Mouse (Mus musculus): ENCODE measurements around the gene Gm10282. TPM values are rescaled to one million over a fixed set of nuclear protein-coding genes. Genes with fewer than 3 reads are reported as not detected.

Gene Gm10282
- polyA plus RNA-seq, 1 experiment from 2014 or later = 38.4 TPM

DNA sequence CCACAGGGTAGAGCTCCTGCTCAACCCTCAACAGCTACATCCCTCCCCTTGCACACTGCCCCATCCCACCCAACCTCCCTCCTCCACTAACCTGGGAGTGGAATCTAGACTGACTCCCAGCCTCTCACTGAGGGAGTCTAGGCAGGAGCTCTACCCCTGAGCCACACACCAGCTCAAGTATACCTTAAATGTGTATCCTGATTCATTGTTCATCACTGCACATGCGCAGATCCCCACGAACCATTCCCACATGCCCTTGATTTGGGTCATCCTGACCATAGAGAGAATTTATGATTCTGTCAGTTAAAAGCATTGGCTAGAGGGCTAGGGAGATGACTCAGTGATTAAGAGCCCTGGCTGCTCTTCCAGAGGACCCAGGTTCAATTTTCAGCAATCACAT, 42.3 kb downstream of the Gm10282 start:
- Histone ChIP-seq H3K4me3 (ENCODE audit: low read length) (no peak overlapping the region), H3K27me3 (ENCODE audit: control insufficient read depth, insufficient read depth, low read length) (no peaks in the 10 kb centered on the region), H3K9me3 (ENCODE audit: control insufficient read depth, low read length) (no peaks in the 10 kb centered on the region), H3K4me1 (ENCODE audit: control insufficient read depth, insufficient read depth, low read length) (peaks cover 3% of the 10 kb centered on the region; the same call in 1 of the 2 replicates), H3K9ac (ENCODE audit: low read depth, low read length) (no peak overlapping the region), H3K27ac (ENCODE audit: low read depth, low read length) (no peak overlapping the region), H3K4me2 (replicated peaks; ENCODE audit: low read depth, low read length) (no peak overlapping the region), H3K36me3 (ENCODE audit: control insufficient read depth, insufficient read depth, low read length) (no peaks in the 10 kb centered on the region)
- ATAC-seq (ENCODE audit: low FRiP score, low TSS enrichment) = no peak
- WGBS = 85% methylated on average over 2 of the region's 2 CpGs

DNA sequence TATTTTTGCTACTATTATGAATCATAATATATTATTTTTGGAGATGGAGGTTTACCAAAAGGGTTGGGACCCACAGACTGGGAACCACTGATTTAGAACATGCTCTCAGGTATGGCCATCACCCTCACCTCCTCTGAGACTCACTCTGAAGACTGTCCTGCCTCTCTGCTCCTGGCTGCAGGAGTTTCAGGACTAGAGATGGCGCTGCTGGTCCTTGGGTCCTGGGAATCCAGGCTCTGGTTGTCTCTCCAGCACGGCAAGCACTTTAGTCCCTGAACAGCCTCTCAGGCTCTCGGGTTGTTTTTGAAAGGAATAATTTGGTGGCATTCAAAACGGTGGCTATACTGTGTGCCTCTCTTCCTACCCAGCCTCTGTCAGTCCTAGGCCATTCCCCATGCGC, 43.2 kb downstream of the Gm10282 start:
- Histone ChIP-seq H3K9me3 (ENCODE audit: control insufficient read depth, low read length) (no peaks in the 10 kb centered on the region), H3K27me3 (ENCODE audit: control insufficient read depth, insufficient read depth, low read length) (no peaks in the 10 kb centered on the region), H3K4me1 (ENCODE audit: control insufficient read depth, insufficient read depth, low read length) (peaks cover 3% of the 10 kb centered on the region; the same call in 1 of the 2 replicates), H3K4me2 (replicated peaks; ENCODE audit: low read depth, low read length) (no peak overlapping the region), H3K36me3 (ENCODE audit: control insufficient read depth, insufficient read depth, low read length) (no peaks in the 10 kb centered on the region), H3K27ac (ENCODE audit: low read depth, low read length) (no peak overlapping the region), H3K4me3 (ENCODE audit: low read length) (no peak overlapping the region), H3K9ac (ENCODE audit: low read depth, low read length) (no peak overlapping the region)
- WGBS = 49% methylated on average over 5 of the region's 5 CpGs
- ATAC-seq (ENCODE audit: low FRiP score, low TSS enrichment) = no peak

DNA sequence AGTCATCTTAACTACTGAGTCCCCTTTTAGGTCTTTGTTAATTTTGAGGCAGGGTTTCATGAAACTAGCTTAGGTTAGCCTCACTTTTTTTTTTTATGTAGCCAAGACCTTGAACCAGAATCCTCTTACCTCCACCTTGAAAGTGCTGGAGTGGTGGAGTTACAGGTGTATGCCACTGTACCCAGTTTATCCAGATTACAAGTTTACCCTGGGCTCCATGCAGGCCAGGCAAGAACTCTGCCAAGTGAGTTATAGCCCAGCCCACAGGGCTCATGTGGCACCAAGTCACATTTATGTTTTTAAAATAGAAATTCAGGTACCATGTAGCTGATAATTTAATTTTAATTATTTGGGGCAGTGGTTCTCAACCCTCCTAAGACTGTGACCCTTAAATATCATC, 43.6 kb downstream of the Gm10282 start:
- H3K27ac ChIP-seq (ENCODE audit: low read depth, low read length) = no peak overlapping the region
- H3K4me3 ChIP-seq (ENCODE audit: low read length) = no peak overlapping the region
- peaks cover 3% of the 10 kb centered on the region; the same call in 1 of the 2 replicates for H3K4me1 ChIP-seq (ENCODE audit: control insufficient read depth, insufficient read depth, low read length)
- H3K9me3 ChIP-seq (ENCODE audit: control insufficient read depth, low read length) = no peaks in the 10 kb centered on the region
- no peak for ATAC-seq (ENCODE audit: low FRiP score, low TSS enrichment)
- H3K4me2 ChIP-seq (replicated peaks; ENCODE audit: low read depth, low read length) = no peak overlapping the region
- no peak overlapping the region for H3K9ac ChIP-seq (ENCODE audit: low read depth, low read length)
- 0 out of 2 replicates have a peak, but pooled peaks cover 3% of the 10 kb centered on the region for H3K36me3 ChIP-seq (ENCODE audit: control insufficient read depth, insufficient read depth, low read length)
- H3K27me3 ChIP-seq (ENCODE audit: control insufficient read depth, insufficient read depth, low read length) = no peaks in the 10 kb centered on the region

DNA sequence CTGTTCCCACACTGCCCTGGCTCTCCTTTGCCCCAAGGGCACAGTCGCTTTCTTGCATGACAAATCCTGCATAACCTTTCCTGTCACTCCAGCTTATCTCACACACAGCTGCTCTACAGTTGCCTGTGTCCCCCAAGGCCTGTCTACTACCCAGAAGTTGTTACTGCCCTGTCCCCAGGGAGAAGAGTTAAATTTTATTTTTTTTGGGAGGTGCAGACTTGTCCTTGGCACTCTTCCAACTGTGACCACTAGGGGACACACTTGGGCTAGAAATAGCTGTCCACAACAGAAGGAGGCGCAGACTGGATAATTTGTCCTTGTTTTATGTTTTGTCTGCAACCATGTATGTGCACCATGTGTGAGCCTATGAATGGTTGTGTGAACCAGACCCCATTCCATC, 44.0 kb downstream of the Gm10282 start:
- ATAC-seq (ENCODE audit: low FRiP score, low TSS enrichment) = peak; percentile 65; the same call in 1 of the 2 replicates
- 23% methylated on average over 2 of the region's 2 CpGs for WGBS
- H3K27me3 ChIP-seq (ENCODE audit: control insufficient read depth, insufficient read depth, low read length) = no peaks in the 10 kb centered on the region
- H3K27ac ChIP-seq (ENCODE audit: low read depth, low read length) = no peak overlapping the region
- 0 out of 2 replicates have a peak, but pooled peaks cover 3% of the 10 kb centered on the region for H3K36me3 ChIP-seq (ENCODE audit: control insufficient read depth, insufficient read depth, low read length)
- no peaks in the 10 kb centered on the region for H3K9me3 ChIP-seq (ENCODE audit: control insufficient read depth, low read length)
- no peak overlapping the region for H3K4me2 ChIP-seq (replicated peaks; ENCODE audit: low read depth, low read length)
- H3K9ac ChIP-seq (ENCODE audit: low read depth, low read length) = no peak overlapping the region
- peaks cover 3% of the 10 kb centered on the region; the same call in 1 of the 2 replicates for H3K4me1 ChIP-seq (ENCODE audit: control insufficient read depth, insufficient read depth, low read length)
- no peak overlapping the region for H3K4me3 ChIP-seq (ENCODE audit: low read length)

DNA sequence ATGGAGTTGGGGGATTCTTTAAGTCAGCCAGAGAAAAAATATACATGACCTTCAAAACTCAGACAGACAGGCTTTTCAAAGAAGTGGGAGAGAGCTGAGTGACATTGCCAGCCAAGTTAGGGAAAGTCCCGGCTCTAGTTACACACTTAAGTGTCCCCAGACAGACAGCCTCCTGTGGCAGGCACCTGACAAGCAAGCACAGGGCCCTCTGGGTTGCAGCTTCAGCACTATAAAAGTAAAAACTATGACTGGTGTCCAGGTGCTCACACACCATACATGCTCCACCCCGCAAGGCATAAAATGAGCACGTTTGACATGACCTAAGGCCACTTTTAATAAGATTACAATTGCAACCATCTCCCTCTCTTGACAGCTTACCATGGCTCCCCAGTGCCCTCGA, 44.5 kb downstream of the Gm10282 start:
- peaks cover 3% of the 10 kb centered on the region; the same call in 1 of the 2 replicates for H3K4me1 ChIP-seq (ENCODE audit: control insufficient read depth, insufficient read depth, low read length)
- no peaks in the 10 kb centered on the region for H3K9me3 ChIP-seq (ENCODE audit: control insufficient read depth, low read length)
- H3K27ac ChIP-seq (ENCODE audit: low read depth, low read length) = no peak overlapping the region
- no peaks in the 10 kb centered on the region for H3K27me3 ChIP-seq (ENCODE audit: control insufficient read depth, insufficient read depth, low read length)
- H3K9ac ChIP-seq (ENCODE audit: low read depth, low read length) = no peak overlapping the region
- 63% methylated on average over 4 of the region's 4 CpGs for WGBS
- H3K36me3 ChIP-seq (ENCODE audit: control insufficient read depth, insufficient read depth, low read length) = 0 out of 2 replicates have a peak, but pooled peaks cover 3% of the 10 kb centered on the region
- no peak overlapping the region for H3K4me2 ChIP-seq (replicated peaks; ENCODE audit: low read depth, low read length)
- no peak for ATAC-seq (ENCODE audit: low FRiP score, low TSS enrichment)
- no peak overlapping the region for H3K4me3 ChIP-seq (ENCODE audit: low read length)

DNA sequence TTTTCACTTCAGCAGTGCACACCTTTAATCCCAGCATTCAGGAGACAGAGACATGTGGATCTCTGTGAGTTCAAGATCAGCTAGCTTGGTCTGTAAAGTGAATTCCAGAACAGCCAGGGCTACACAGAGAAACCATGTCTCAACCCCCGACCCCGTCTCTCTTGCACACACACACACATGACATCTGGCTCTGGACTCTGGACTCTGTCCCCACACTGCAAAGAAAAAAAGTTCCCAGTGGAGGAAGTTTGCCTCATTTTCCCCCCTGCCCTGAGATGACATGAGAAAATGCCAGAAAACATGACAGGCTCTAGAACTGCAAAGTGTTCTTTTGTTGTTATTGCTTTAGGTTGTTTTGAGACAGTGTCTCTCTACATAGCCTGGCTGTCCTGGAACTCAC, 45.2 kb downstream of the Gm10282 start:
- Histone ChIP-seq H3K27me3 (ENCODE audit: control insufficient read depth, insufficient read depth, low read length) (no peaks in the 10 kb centered on the region), H3K4me2 (replicated peaks; ENCODE audit: low read depth, low read length) (no peak overlapping the region), H3K27ac (ENCODE audit: low read depth, low read length) (no peak overlapping the region), H3K4me1 (ENCODE audit: control insufficient read depth, insufficient read depth, low read length) (peaks cover 3% of the 10 kb centered on the region; the same call in 1 of the 2 replicates), H3K9me3 (ENCODE audit: control insufficient read depth, low read length) (no peaks in the 10 kb centered on the region), H3K9ac (ENCODE audit: low read depth, low read length) (no peak overlapping the region), H3K36me3 (ENCODE audit: control insufficient read depth, insufficient read depth, low read length) (0 out of 2 replicates have a peak, but pooled peaks cover 3% of the 10 kb centered on the region), H3K4me3 (ENCODE audit: low read length) (no peak overlapping the region)
- no peak for ATAC-seq (ENCODE audit: low FRiP score, low TSS enrichment)
- 73% methylated on average over 2 of the region's 2 CpGs for WGBS

DNA sequence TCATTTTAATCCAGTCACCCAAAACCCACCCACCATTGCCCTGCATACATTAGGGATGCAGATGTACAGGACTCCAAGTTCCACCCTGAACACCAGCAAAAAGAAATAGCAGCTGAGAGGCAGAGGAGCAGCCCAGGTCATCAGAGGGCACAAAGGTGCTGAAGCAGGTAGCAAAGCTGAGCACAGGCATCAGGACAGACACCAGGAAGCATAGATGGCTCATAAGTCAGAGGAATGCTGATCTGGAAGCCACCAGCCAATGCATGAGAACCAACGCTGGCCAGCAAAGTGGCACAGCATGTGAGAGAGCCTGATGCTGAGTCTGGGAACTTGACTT, 47.2 kb downstream of the Gm10282 start:
- Histone ChIP-seq H3K4me3 (ENCODE audit: low read length) (no peak overlapping the region), H3K27me3 (ENCODE audit: control insufficient read depth, insufficient read depth, low read length) (no peaks in the 10 kb centered on the region), H3K4me2 (replicated peaks; ENCODE audit: low read depth, low read length) (no peak overlapping the region), H3K36me3 (ENCODE audit: control insufficient read depth, insufficient read depth, low read length) (peaks cover 11% of the 10 kb centered on the region; the same call in 1 of the 2 replicates), H3K4me1 (ENCODE audit: control insufficient read depth, insufficient read depth, low read length) (peaks cover 3% of the 10 kb centered on the region; the same call in 1 of the 2 replicates), H3K9me3 (ENCODE audit: control insufficient read depth, low read length) (no peaks in the 10 kb centered on the region), H3K9ac (ENCODE audit: low read depth, low read length) (no peak overlapping the region), H3K27ac (ENCODE audit: low read depth, low read length) (no peak overlapping the region)
- no peak for ATAC-seq (ENCODE audit: low FRiP score, low TSS enrichment)
- WGBS = 83% methylated on average over 1 of the region's 1 CpGs

DNA sequence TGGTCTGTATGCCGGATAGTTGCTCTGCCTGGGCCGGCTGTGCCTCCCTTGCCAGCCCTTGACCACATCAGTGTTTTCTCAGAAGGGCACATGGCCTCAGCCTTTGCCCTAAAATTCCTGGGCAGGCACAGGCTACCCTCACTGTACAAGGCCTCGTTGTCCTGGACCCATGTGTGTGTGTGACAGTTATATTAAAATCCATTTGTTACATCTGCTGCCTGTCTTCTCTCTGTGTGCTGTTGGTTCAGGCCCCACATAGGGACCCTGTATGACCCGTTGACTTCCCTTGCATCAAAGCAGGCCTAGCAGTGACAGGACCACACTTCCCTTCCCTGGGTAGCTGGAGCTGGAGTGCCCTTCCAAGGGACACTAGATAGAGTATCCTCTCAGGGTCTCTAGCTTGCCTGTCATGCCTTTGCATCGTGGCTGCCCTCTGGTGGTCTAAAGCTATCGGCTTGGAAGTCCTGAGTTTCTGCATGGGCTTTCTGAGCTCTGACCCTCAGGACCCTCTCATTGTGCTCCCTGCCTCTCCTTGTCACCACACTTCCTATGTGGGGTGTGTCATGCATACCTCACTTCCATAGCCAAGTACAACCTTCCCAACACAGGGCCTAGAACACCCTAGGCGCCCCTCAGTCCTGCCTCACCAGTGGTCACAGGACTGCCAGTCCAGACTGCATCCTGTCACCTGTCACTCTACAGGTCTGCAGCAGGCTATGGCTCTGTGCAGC, 47.7 kb downstream of the Gm10282 start:
- peaks cover 15% of the 10 kb centered on the region; the same call in 1 of the 2 replicates for H3K36me3 ChIP-seq (ENCODE audit: control insufficient read depth, insufficient read depth, low read length)
- H3K4me1 ChIP-seq (ENCODE audit: control insufficient read depth, insufficient read depth, low read length) = peaks cover 3% of the 10 kb centered on the region; the same call in 1 of the 2 replicates
- 0 out of 2 replicates have a peak, but pooled peaks have one; percentile 44 for ATAC-seq (ENCODE audit: low FRiP score, low TSS enrichment)
- no peak overlapping the region for H3K27ac ChIP-seq (ENCODE audit: low read depth, low read length)
- H3K4me3 ChIP-seq (ENCODE audit: low read length) = no peak overlapping the region
- no peaks in the 10 kb centered on the region for H3K27me3 ChIP-seq (ENCODE audit: control insufficient read depth, insufficient read depth, low read length)
- no peak overlapping the region for H3K9ac ChIP-seq (ENCODE audit: low read depth, low read length)
- WGBS = 45% methylated on average over 7 of the region's 7 CpGs
- no peak overlapping the region for H3K4me2 ChIP-seq (replicated peaks; ENCODE audit: low read depth, low read length)
- H3K9me3 ChIP-seq (ENCODE audit: control insufficient read depth, low read length) = no peaks in the 10 kb centered on the region

Measured in kidney, embryonic 14.5 days (tissue).